Mouse (Mus musculus): Measurements from ENCODE around the gene Plscr2.
"Not testable (repeated sequence)": the region's sequence is repeated elsewhere in the genome, so short reads cannot be mapped to it uniquely, and the experiment has no call there.

The Plscr2 gene

GRCm38 (mm10) chr9:92273956-92274762 lies 1.2 kb upstream of the Plscr2 start:
- peak; percentile 14 for DNase-seq (ENCODE audit: low spot score)

GRCm38 (mm10) chr9:92276360-92276759 lies 958 bp downstream of the Plscr2 start:
- DNase-seq (ENCODE audit: low spot score) = no peak

GRCm38 (mm10) chr9:92280048-92280447 lies 4.6 kb downstream of the Plscr2 start:
- DNase-seq (ENCODE audit: low spot score) = no peak

- no peak for DNase-seq (ENCODE audit: low spot score)
Observed at GRCm38 (mm10) chr9:92282563-92283171, 7.3 kb downstream of the Plscr2 start.

- DNase-seq (ENCODE audit: low spot score) = no peak
Observed at GRCm38 (mm10) chr9:92289675-92290074, 14.3 kb downstream of the Plscr2 start.

GRCm38 (mm10) chr9:92292169-92292568 lies 16.8 kb downstream of the Plscr2 start:
- DNase-seq (ENCODE audit: low spot score) = no peak

- DNase-seq (ENCODE audit: low spot score) = no peak
Observed at GRCm38 (mm10) chr9:92292922-92293321, 17.5 kb downstream of the Plscr2 start.

- DNase-seq (ENCODE audit: low spot score) = no peak
Observed at GRCm38 (mm10) chr9:92293560-92294548, 18.5 kb downstream of the Plscr2 start.

- DNase-seq (ENCODE audit: low spot score) = no peak
Observed at GRCm38 (mm10) chr9:92298288-92298687, 22.9 kb downstream of the Plscr2 start.

GRCm38 (mm10) chr9:92301213-92301612 lies 25.8 kb downstream of the Plscr2 start:
- DNase-seq (ENCODE audit: low spot score) = no peak

GRCm38 (mm10) chr9:92305075-92305474 lies 29.7 kb downstream of the Plscr2 start:
- DNase-seq (ENCODE audit: low spot score) = no peak

- DNase-seq (ENCODE audit: low spot score) = no peak
Observed at GRCm38 (mm10) chr9:92305620-92306220, 30.3 kb downstream of the Plscr2 start.

GRCm38 (mm10) chr9:92309077-92309476 lies 33.7 kb downstream of the Plscr2 start, which contains the start of gene 1700057G04Rik:
TSS of gene 1700057G04Rik (plus strand) at chr9:92309377.
- no peak for DNase-seq (ENCODE audit: low spot score)

GRCm38 (mm10) chr9:92316791-92317190 lies 41.4 kb downstream of the Plscr2 start:
- no peak for DNase-seq (ENCODE audit: low spot score)

GRCm38 (mm10) chr9:92325936-92326335 lies 50.5 kb downstream of the Plscr2 start:
- DNase-seq (ENCODE audit: low spot score) = not testable (repeated sequence)

GRCm38 (mm10) chr9:92326813-92327212 lies 51.4 kb downstream of the Plscr2 start:
- DNase-seq (ENCODE audit: low spot score) = no peak

GRCm38 (mm10) chr9:92331383-92331782 lies 56.0 kb downstream of the Plscr2 start:
- no peak for DNase-seq (ENCODE audit: low spot score)

- DNase-seq (ENCODE audit: low spot score) = no peak
Observed at GRCm38 (mm10) chr9:92334845-92335244, 59.4 kb downstream of the Plscr2 start.

- DNase-seq (ENCODE audit: low spot score) = no peak
Observed at GRCm38 (mm10) chr9:92335277-92335818, 59.9 kb downstream of the Plscr2 start.

- DNase-seq (ENCODE audit: low spot score) = no peak
Observed at GRCm38 (mm10) chr9:92337063-92337462, 61.7 kb downstream of the Plscr2 start.

GRCm38 (mm10) chr9:92337661-92338060 lies 62.3 kb downstream of the Plscr2 start:
- no peak for DNase-seq (ENCODE audit: low spot score)

Measured in adipocyte (in vitro differentiated cells).